Mouse (Mus musculus) adrenal gland (tissue): ENCODE results near the gene Arhgef2.
"Not testable (repeated sequence)": the region's sequence is repeated elsewhere in the genome, so short reads cannot be mapped to it uniquely, and the experiment has no call there.

Experiments used
- intact Hi-C: fragments of 180-260 bp; cut with DNase I; formaldehyde crosslinking; loops from one replicate; pipeline ENCODE4 v1.15.1; 2025
- long read RNA-seq, 2 experiments: library from polyadenylated mRNA; unstranded; transcript quantifications; one replicate each; pipeline ENCODE4 v2.0.0; 2020; ENCODE audit warnings: borderline replicate concordance in 1 of 2; ENCODE audit not compliant: insufficient replicate concordance in 1 of 2

Gene Arhgef2
- long read RNA-seq, experiment 1, full-length matches to known transcripts: 1 of 5 reads
- long read RNA-seq, experiment 1, partial matches to known transcripts: 1 of 5 reads
- long read RNA-seq, experiment 1, other reads (novel, unspliced or antisense): 3 of 5 reads
- long read RNA-seq, experiment 2, full-length matches to known transcripts: 4 of 5 reads
- long read RNA-seq, experiment 2, partial matches to known transcripts: 0 of 5 reads
- long read RNA-seq, experiment 2, other reads (novel, unspliced or antisense): 1 of 5 reads

GRCm38 (mm10) chr3:88605666-88606065 lies at the start of gene Arhgef2:
Arhgef2 (plus strand) TSS chr3:88605966.
- intact Hi-C loops: loop anchor here (2.0 kb wide), 1 partner anchor 33 kb away; no protein-coding TSS in a partner anchor

DNA sequence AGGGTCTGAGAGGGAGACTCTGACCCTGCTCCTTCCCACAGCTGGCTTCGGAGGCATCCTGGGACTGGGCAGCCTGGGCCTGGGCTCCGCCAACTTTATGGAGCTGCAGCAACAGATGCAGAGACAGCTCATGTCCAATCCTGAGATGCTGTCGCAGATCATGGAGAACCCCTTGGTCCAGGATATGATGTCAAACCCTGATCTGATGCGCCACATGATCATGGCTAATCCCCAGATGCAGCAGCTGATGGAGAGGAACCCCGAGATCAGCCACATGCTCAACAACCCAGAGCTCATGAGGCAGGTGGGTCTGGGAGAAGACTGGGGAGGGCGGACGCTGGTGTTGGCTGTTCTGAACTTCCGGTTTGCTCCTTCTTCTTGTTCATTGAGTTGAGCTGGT lies 49.1 kb upstream of the Arhgef2 start:
- intact Hi-C loops: no loop called here

- intact Hi-C loops: no loop called here
These were observed 46.2 kb upstream of the Arhgef2 start for GRCm38 (mm10) chr3:88559596-88559995.

DNA sequence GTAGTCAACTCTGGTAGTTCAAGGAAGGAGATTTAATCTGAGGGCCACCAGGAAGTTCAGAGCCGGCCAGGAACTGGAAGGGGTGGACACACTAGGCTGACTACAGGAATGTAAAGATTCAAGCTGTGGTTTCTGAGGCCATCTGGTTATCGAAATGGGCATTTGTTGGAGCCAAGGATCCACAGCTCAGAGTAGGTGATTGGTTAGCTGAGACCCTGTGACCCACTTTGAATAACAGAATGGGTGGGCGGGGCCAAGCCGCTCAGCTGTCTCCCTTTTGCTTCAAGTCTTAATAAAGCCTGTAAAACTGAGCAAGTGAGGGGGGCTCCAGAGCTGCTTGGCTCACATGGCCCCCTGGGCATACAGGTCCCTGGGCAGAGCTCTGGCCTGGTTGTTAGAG lies 43.8 kb upstream of the Arhgef2 start:
- intact Hi-C loops: no loop called here

DNA sequence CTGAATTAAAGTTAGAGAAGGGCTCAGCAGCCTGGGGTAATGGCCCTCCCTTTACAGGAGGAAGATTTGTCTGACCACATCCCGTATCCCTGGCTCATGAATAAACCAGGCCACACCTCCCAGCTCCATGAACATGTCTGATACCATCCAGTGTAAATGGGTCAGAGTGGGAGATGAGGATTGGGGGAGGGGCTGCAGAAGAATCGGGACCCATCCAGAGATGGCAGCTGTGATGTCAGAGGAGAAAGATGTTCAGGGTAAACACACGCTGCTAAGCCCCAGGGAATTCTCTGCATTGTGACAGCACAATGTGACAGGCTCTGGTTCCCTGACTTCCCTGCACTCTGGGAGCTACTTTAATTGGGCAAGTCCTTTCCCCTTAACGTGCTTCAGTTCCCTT lies 42.3 kb upstream of the Arhgef2 start:
- intact Hi-C loops: no loop called here

DNA sequence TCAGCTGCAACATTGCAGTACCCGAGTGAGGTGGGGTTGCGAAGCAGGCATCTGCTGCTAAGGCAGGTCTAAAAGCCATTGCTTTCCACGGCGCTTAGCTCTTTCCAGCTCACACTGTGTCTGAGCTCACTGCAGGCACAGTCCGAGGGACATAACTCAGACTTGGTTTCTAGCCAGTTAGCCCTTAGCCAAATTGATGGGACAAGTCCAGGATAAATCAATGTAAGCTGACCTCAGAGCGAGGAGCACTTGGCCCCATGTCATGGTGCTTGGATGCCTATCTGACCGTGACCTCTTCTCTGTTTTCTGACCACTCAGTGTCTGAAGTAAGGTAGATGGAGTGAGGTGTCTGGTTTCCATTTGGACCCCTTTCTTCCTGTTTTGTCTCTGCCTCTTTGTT lies 41.8 kb upstream of the Arhgef2 start:
- intact Hi-C loops: no loop called here

DNA sequence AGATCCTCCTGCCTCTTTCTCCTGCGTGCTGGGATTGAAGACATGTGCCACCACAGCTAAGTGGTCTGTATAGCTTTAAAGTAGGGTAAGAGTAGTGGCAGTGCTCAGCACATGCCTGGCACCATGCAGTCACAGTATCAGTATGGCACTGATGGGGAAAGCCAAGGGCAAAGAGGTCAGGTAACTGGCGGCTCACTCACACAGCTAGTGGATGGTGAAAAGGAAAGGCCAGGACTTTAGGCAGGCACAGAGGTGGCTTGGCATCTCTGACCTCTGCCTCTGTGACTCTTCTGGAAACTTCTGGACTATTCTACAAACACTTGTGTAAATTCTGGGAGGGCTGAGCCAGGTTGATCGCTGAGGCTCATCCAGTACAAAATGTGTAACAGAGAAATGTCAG lies 39.6 kb upstream of the Arhgef2 start:
- intact Hi-C loops: no loop called here

DNA sequence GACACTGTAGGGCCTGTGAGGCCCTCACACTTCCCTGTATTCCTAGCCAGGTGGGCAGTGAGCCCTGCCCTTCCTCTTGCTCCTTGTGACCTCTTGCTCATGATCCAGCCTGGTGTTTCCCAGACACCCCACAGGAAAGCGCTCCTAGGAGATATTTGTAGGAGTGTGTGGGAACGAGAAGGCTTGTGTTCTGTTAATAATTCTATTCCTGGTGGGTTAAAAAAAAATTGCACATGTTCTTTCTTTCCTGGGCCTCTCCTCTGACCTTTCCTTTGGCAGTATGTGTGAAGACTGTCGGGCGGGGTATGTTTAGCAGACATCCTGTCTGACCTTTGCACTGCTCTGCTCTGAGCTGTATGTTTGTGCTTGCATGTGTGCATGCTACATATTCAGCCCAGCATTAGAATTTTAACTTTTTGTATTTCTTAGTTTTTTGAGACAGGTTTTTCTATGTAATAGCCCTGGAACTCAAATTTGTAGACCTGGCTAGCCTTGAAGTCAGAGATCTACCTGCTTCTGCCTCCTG lies 39.2 kb upstream of the Arhgef2 start:
- intact Hi-C loops: no loop called here

GRCm38 (mm10) chr3:88567892-88568291 lies 37.9 kb upstream of the Arhgef2 start:
- intact Hi-C loops: no loop called here

GRCm38 (mm10) chr3:88568615-88569014 lies 37.2 kb upstream of the Arhgef2 start:
- intact Hi-C loops: no loop called here

- intact Hi-C loops: no loop called here
These were observed 36.7 kb upstream of the Arhgef2 start for GRCm38 (mm10) chr3:88569093-88569492.

- intact Hi-C loops: no loop called here
These were observed 36.1 kb upstream of the Arhgef2 start for GRCm38 (mm10) chr3:88569694-88570093.

DNA sequence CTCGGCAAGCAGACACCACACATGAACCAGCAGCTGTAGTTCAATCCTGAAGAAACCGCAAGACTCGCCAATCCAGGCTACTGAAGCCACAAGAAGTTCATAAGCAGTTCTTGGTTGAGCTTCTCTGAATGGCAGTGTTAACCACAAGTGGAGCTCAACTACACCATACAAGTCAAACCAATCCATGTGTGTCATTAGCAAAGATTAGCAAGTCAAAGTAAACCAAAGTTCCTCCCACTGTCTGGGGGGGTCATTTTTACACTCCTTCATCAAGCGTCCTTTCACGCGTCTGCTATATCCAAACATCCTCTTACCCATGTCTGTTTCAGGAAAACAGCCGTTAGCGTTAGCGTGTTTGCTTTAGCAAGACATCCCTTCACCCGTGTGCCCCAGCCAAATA lies 35.4 kb upstream of the Arhgef2 start:
- intact Hi-C loops: no loop called here

- intact Hi-C loops: no loop called here
These were observed 33.9 kb upstream of the Arhgef2 start for GRCm38 (mm10) chr3:88571856-88572255.

DNA sequence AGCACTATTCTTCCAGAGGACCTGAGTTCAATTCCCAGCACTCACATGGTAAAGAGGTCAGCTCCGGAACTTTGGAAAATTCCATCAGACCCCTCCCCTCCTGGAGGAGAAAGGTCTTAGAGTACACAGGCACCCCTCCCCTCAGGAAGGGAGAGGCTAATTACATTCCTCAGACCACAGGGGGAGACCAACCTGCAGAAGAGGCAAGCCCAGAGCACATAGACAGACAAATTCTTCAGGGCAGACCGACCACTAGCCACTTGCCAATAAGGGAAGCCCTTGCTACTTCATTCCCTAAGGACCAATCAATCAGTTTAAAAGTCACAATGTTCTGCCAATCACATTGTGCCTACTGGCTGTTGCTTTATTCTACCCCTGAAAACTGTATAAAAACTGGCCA lies 32.9 kb upstream of the Arhgef2 start:
- intact Hi-C loops: no loop called here

DNA sequence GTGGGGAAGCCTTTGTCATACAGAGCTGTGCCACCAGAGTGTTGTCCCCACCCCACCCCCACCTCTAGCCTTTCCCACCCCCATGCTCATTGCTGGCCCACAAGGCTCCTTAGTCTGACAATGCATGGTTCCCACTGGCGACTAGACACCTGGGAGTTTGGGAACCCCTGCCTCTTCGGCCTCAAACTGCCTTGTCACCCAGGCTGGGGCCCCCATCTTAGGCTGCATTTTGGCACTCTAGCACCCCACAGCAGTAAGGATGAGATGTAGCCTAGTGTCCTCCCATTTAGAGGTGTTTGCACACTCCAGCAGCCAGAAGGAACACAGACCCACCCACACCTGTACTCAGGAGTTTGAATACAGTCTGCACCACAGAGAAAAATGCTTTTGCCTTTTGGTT lies 32.0 kb upstream of the Arhgef2 start:
- intact Hi-C loops: no loop called here

DNA sequence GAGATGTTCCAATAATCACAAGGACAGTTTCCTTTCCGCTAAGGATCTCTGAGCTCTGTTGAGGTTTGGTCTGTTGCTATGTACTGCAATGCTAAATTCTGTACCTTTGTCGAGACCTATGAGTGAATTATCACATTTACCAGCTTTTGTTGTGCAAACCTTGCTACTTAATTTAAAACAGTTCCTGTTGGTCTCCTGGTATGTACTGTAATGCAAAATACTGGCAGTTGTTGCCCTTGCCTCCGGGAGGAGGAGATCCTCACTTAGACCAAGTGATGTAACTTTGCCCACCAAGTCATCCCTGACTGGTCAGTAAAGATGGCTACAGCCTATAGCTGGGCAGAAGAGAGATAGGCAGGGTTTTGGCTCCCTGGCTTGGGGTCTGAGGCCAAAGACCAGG lies 30.2 kb upstream of the Arhgef2 start, which contains the start of gene Ssr2:
Gene Ssr2 (plus strand): TSS at position 337 of the 400 bp plus-strand sequence.
- intact Hi-C loops: no loop called here

DNA sequence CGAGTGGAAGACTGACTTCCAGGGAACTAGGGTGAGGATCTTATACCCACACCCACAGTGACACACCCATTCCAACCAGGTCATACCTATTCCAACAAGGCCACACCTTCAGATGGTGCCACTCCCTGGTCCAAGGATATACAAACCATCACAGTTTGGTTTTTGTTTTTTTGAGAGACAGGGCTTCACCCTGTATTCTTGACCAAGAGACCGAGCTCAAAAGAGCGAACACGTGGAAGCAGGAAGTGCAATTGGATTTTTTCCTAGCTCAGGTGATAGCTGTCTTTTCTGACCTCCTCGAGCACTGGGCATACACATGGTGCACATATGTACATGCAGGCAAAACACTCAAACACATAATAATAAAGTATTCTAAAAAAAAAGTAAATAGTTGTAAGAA lies 27.9 kb upstream of the Arhgef2 start:
- intact Hi-C loops: not testable (repeated sequence)

GRCm38 (mm10) chr3:88578498-88579424 lies 27.0 kb upstream of the Arhgef2 start:
- intact Hi-C loops: no loop called here

DNA sequence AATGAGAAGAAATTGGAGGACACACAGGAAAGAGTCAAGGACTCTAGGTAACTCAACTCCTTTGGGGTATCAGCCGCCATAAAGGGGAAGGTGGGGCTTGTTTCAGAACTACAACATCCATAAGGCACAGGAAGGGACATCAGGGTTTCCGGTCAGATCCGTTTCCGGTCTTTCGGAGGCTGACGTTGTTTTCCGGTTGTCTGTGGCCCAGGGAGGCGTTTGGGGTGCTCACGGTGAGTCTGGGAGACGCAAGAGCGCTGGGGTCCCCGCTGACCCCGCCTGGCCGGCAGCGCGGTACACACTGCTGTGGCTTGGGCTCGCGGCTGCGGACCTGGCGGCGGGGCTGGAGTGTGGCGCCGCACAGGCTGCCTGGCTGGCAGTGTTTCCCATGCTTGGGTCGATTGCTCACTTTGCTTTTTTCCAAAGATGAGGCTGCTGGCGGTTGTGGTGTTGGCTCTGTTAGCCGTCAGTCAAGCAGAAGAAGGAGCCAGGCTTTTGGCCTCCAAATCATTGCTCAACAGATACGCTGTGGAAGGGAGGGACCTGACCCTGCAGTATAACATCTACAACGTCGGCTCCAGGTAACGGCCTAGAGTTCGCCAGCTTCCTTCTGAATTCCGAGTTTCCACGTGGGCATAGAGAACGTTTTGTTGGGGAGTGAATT lies 26.2 kb upstream of the Arhgef2 start:
- intact Hi-C loops: no loop called here

DNA sequence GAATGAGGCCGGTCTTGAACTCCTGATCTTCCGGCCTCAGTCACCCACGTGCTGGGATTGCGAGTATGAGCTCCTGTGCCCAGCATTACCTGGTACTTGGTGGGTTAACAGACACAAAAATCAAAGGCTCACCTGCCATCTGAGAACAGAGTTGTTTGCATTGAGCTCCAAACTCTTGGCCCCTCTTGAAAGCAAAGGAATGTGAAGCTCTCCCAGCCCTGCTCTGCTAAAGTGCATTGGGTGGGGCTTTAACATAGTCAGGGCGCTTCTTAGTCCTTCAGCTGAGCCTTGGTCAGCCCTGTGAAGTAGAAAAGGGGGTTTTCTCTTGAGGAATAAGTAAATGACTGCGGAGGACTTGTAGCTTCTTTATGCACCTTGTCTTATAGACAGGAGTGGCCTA lies 20.0 kb upstream of the Arhgef2 start:
- intact Hi-C loops: no loop called here

DNA sequence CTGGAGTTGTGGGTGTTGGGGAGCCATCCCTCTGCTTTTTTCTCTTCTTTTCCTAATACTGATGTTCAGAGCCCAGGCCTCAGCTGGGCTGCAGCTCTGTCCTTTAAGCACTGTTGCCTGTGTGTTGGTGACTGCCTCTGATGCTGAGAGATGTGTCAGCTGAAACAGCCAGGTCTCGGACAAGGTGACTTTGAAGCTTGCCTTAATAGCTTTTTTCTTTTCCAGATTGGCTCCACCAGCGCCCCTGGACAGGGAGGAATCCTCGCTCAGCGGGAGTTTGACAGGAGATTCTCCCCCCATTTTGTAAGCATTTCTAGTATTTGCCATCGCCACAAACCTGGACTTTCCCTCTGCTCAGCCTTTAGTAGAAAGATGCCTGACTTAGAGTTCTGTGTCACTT lies 19.1 kb upstream of the Arhgef2 start:
- intact Hi-C loops: no loop called here
